Mouse (Mus musculus) CH12.LX (cell line): Measurements from ENCODE around the gene Lhpp.

Source experiments
- CTCF ChIP-seq, 2 experiments: IDR thresholded peaks in 1 of 2; conservative IDR thresholded peaks in 1 of 2; 2 replicates each; pipeline ENCODE4 v1.5.1; 2011 to 2012; ENCODE audit warnings: low read depth in 2 of 2, low read length in 2 of 2, improper control_type of control experiment in 1 of 2, inconsistent platforms in 1 of 2, mild to moderate bottlenecking in 1 of 2, moderate library complexity in 1 of 2
- EP300 ChIP-seq: IDR thresholded peaks from 2 replicates; pipeline ENCODE4 v1.6.1; 2011; ENCODE audit warnings: low read length, improper control_type of control experiment
- HCFC1 ChIP-seq: IDR thresholded peaks from 2 replicates; pipeline ENCODE4 v1.6.1; 2012; ENCODE audit warnings: low read depth, mild to moderate bottlenecking, inconsistent platforms, low read length, improper control_type of control experiment
- IRF4 ChIP-seq: IDR thresholded peaks from 2 replicates; pipeline ENCODE4 v1.6.1; 2014; ENCODE audit warnings: low read depth, mild to moderate bottlenecking, inconsistent platforms, low read length, improper control_type of control experiment
- MAX ChIP-seq: IDR thresholded peaks from 2 replicates; pipeline ENCODE4 v1.6.1; 2011; ENCODE audit warnings: low read length, improper control_type of control experiment
- MXI1 ChIP-seq: IDR thresholded peaks from 2 replicates; pipeline ENCODE4 v1.6.1; 2011; ENCODE audit warnings: mild to moderate bottlenecking, low read depth, low read length, improper control_type of control experiment
- MYC ChIP-seq: IDR thresholded peaks from 2 replicates; pipeline ENCODE4 v1.6.1; 2011; ENCODE audit warnings: low read depth, mild to moderate bottlenecking, improper control_type of control experiment, low read length
- PAX5 ChIP-seq: IDR thresholded peaks from 2 replicates; pipeline ENCODE4 v1.6.1; 2012; ENCODE audit warnings: low read length, inconsistent platforms, mixed read lengths
- TCF12 ChIP-seq: IDR thresholded peaks from 2 replicates; pipeline ENCODE4 v1.6.1; 2014; ENCODE audit warnings: low read depth, mild to moderate bottlenecking, inconsistent platforms, low read length, improper control_type of control experiment

DNA sequence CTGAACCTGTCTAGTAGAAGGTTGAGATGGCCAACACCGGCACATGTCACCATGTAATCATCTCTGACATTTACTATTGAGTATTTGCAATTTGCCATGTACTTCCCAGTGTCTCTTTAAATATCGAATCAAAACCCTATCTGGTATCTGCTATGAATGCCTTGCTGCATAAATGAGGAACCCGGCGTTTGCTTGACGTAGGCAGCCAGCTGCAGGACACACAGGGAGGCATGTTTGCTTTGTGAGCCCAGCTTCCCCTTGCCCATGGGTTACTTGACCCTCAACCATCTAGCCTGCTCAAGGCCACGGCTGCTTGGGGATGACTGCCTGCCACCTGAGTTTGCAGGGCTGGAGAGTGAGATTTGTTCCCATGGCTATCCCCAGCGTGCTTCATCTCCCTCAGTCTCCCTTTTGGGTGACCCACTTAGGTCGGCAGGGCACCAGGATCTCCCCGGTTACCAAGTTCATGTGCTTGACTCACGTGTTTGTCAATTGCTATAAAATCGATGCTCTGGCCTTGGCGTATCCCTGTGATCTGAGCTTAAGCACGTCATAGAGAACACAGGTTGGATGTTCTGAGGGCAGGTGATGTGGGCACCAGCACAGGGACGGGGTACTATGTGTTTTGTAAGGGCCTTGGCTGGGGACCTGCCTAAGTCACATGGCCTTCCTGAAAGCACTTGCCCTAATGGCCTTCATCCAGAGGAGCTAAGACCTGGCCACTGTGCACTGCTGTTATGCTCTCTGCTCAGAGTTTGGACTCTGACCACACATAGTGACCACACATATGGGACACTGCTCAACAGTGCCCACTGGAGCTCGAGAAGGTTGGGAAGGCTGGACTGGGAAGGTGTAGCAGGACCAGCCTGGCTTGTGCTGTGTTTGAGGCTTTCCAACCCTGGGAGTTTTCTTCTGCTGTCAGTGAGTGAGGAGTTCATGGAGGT, 9.8 kb downstream of the Lhpp start:
- TF ChIP-seq TCF12 (no peak), HCFC1 (no peak), MYC (no peak), IRF4 (no peak), MXI1 (no peak), EP300 (no peak), CTCF (conservative IDR thresholded peaks at IDR 0.05 in 1 of 2, IDR thresholded peaks at IDR 0.05 in 1 of 2; ENCODE audit: low read depth in 2 of 2, low read length in 2 of 2) (no peak), PAX5 (no peak), MAX (no peak)
